Mouse (Mus musculus): Measurements from ENCODE around the gene Tmem150a.

The Tmem150a gene

DNA sequence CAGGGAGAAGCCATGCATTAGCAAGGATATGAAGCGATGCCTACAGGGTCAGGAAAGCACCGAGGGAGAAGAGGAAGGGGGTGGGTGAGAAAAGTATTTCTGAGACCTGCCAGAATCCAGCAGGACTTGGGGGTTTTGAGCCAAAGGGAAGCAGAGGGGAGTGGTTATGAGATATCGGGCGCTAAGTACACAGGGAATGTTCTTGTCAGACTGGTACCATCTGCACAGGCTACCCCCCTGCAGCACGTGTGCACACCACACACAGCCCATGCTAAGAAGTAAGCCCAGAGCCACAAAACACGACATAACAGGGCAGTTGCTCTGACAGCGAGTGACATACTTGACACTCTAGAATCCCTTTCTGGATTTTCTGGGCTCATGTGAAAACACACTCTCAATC is 19.0 kb downstream of the Tmem150a start:
- no peak for DNase-seq

DNA sequence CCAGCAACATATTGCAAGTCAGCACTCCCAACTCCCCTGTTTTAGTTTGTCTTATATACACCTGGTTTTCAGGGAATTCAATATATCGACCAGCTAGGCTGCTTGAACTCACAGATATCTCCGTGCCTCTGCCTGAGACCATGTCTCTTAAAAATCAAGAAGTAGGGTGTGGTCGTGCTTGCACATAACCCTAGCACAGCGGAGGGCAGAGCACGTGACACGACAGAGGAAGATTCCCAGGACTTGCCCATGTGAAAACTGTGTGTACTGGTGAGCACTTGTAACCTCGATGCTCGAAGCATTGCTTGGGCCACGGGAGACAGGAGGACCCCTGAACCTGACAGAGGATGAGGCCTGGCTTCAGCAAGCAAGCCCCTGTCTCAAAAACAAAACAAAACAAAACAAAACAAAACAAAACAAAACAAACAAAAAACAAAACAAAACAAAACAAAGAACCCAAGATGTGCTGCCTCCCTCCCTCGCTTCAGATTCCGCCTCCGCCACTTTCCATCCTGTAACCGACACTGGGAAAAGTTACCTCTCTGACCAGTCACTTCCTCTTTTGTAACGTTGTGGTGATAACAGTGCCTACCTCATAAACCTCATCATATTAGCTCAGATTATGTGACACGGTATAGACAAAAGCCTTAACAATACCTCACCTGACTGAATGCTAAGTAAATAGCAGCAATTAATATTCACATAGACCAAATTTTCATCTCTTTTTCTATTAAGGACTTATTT is 19.7 kb downstream of the Tmem150a start:
- no peak for DNase-seq

DNA sequence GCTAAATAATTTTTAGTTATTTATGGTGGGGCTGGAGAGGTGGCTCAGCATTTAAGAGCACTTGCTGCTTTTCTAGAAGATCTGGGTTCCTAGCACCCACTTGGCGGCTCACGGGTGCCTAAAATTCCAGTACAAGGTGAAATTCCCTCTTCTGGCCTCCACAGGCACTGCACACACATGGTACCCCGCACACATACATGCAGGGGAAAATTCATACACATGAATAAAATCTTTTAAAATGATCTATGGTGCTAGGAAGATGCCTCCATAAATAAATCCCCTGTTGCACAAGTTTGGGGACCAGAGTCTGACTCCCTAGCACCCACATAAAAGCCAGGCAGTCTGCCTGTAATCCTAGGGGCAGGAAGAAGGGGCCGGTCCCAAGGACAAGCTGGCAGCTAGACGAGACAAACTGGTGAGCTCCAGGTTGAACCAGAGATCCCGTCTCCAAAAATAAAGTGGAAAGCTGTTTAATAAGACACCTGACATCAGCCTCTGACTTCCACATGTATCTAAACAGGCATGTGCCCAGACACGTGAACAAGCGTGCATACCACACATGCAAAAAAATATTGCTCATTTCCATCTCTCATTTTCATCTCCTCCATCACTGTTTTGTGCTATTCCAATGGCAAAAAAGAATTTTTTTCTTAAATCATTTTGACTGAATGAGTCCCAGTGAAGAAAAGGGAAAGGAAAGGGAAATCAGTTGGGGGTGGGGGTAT is 23.4 kb downstream of the Tmem150a start:
- no peak for DNase-seq

GRCm38 (mm10) chr6:72379377-72380130 is 24.3 kb downstream of the Tmem150a start:
- no peak for DNase-seq

- peak; percentile 40 to 55 for DNase-seq
These were observed 25.0 kb downstream of the Tmem150a start, which contains the start of gene Vamp5 for GRCm38 (mm10) chr6:72380131-72380770. Gene Vamp5, minus strand, starts transcription at chr6:72380468.

- DNase-seq = no peak
These were observed 27.2 kb downstream of the Tmem150a start for GRCm38 (mm10) chr6:72382494-72382893.

DNA sequence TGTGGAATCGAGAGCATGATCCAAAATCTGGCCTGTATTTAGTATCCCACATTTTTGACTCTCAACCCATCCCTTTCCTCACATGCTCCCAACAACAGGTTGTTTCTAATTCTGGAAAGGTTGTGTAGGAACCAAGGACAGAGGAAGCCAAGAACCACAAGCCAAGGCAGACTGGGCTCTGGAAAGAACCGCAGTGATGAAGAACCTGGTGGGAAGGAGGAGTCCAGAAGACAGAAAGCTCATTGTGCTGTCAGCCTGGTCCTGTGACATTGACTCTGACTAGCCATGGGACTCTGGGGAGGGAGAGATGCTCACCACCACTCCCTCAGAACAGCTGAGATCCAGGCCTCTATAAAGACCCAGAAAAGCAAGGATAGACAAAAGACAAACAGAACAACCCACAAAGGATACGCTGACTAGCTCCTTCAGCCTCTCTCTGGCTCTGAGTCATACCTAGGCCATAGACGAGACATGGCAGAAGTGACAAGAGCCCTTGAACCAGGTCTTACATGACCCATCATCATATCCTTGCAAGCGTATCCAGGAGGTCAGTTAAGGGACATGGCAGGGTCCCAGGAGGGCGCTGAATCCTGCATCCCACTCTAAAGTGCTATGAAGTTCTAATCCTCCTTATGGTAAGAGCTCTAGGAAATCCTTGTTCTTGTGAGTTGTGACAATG is 28.0 kb downstream of the Tmem150a start:
- DNase-seq = no peak

- no peak for DNase-seq
These were observed 28.7 kb downstream of the Tmem150a start for GRCm38 (mm10) chr6:72383952-72384351.

DNA sequence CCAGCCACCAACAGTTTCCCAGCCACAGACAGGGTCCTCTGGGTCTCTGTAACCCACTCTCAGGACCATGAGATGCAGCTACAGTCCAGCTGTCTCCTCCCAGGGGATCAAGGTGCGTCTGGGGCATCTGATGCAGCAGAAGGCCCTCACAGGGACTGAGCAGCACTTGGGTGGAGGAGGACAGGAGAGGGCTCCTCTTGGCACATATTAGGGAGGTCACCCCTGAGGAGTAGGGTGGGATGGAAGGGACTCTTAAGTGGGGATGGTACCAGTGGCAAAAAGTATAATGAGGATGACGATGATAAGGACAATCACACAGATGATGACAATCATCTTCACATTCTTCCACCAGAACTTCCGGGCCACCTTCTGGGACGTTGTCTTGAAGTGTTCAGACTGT is 30.0 kb downstream of the Tmem150a start:
- no peak for DNase-seq

DNA sequence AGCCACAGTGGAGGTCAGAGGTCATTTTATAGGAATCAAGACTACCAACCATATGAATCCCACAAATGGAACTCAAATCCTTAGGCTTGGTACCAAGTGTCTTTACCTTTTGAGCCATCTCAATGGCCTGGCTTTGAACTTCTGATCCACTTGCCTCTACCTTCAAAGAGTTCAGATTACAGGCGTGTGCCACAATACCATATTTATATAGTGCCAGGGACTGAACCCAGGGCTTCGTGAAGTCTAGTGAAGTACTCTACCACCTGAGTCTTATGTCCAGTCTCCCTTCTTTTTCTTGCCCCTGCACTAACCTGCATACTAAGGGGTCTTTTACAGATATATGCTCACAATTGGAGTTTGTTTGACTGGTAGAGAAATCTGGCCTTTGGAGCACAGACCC is 31.3 kb downstream of the Tmem150a start:
- no peak for DNase-seq

GRCm38 (mm10) chr6:72387816-72388215 is 32.6 kb downstream of the Tmem150a start:
- DNase-seq = no peak

DNA sequence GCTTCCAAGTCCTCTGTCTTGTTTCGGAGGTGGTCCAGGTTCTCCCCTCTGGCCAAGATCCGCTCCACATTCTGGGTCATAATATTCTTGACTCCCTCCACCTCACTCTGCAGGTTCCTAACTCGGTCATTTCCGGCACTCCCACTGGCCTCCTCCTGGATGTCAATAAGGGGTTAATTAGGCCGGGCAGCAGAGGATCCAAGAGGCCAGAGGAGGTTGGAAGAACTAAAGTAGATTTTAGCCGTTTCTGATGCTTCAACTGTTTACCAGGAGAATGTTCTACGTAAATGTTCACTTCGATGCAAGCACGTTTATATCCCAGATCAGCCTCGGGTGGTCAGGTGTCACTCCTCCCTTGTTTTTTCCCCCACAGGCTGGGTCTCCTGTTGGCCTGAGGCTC is 33.0 kb downstream of the Tmem150a start:
- DNase-seq = no peak

DNA sequence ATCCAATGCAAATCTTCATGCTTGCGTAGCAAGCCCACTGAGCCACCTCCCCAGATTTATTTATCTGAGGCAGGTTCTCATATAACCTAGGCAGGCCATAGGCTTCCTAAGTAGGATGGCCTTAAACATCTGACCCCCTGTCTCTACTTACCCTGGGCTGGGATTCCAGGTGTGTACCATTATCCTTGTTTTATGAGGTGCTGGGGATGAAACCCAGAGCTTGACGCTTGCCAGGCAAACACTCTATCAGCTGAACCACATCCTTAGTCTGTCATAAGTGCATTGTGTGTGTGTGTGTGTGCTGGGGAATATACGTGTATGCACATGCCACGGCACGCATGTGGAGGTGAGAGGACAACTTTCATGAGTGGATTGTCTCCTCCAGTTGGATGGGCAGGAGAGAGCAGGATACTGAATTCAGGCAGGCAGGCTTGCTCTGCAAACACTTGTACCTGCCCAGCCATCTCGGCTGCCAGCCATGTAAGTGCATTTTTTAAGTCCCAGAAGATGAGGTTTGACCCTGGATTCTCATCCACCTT is 33.6 kb downstream of the Tmem150a start:
- no peak for DNase-seq

- no peak for DNase-seq
These were observed 34.3 kb downstream of the Tmem150a start for GRCm38 (mm10) chr6:72389471-72389940.

DNA sequence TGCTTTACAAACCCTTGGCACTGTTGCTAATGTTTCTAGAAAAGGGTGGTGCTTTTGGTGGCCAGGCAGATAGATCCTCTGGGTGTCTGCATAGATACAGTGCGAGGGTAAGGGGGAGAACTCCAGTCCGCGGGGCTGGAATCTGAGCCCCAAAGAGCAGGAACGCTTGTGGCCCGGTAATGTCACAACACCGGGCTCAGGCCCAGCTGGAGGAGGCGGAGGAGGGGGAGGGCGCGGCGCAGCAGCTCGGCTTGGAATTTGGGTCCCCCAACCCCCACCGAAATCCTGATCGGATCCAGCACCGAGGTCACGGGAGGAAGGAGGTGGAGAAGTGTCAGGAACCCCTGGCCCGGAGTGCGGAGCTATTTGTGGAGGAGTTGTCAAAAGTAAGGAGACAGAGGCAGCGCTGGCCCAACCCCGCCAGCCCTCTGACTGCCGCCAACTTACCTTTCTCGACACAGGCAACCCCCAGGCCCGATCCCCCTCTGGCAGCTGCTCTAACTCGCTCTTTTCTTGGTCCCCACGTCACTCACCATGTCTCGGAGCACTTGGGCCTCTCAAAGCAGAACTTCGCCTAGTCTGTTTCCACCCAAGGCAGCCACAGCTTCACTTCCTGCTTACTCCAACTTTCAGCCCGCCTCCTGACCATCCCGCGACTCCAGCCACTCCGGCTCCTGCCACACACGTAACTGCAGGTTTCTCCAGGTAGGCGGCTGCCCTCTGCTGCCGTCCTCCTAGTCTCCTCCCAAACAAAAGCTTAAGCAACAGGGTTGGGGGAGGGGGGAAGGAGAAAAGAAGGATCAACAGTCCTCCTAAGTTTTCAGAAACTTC is 34.9 kb downstream of the Tmem150a start, which contains the start of gene Vamp8:
Vamp8 (minus strand) TSS at position 763 of the 831 bp plus-strand sequence.
- peak; percentile 61 to 66 for DNase-seq

DNA sequence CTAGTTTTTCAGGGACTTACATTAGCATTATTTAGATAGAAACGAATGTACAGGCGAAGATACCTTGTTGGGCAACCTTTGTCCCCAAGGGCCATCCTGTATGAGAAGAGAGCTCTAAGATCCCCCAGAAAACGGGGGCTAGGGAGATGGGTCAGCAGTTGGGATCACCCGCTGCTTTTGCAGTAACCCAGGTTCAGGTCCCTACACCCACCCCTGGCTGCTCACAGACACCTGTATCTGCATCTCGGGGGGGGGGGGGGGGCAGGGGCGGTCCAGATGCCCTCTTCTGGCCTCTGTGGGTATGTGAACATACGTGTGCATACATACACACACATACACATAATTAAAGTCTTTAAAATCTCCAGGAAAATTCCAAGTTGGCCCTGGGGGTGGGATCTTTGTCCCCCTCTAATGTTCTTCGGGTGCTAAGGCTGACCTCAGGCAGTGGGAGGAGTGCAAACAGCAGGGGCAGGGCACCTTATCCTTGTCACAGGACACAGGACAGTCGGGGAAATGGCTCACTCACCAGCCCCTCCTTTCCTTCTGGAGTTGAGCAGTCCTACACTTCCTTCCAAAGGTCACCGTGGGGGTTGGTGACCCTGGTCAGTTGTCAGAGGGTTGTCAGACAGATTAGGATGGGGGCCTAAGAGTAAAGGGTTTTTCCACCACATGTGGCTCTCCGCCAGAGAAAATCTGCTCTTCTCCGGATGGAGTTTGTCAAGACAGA is 35.7 kb downstream of the Tmem150a start:
- DNase-seq = peak in 1 of 2 experiments; percentile 20

- no peak for DNase-seq
These were observed 37.1 kb downstream of the Tmem150a start for GRCm38 (mm10) chr6:72392341-72392740.

- no peak for DNase-seq
These were observed 41.6 kb downstream of the Tmem150a start for GRCm38 (mm10) chr6:72396837-72397251.

GRCm38 (mm10) chr6:72399967-72400366 is 44.7 kb downstream of the Tmem150a start:
- no peak for DNase-seq

GRCm38 (mm10) chr6:72401875-72402274 is 46.6 kb downstream of the Tmem150a start:
- peak; percentile 83 to 88 for DNase-seq
